Mouse (Mus musculus) bone marrow, adult 2 months (tissue): ENCODE measurements around the gene Cxcl15. TPM values are rescaled to one million over a fixed set of nuclear protein-coding genes. Genes with fewer than 3 reads are reported as not detected.
"Not testable (repeated sequence)": the region's sequence is repeated elsewhere in the genome, so short reads cannot be mapped to it uniquely, and the experiment has no call there.

Experiments used
- H3K27ac ChIP-seq: fragments of 200-500 bp; 2 replicates; pipeline ENCODE4 v1.5.1; 2012; ENCODE audit warnings: low read depth, mild to moderate bottlenecking, control low read depth, inconsistent platforms, low read length; ENCODE audit not compliant: control insufficient read depth, poor library complexity, insufficient read depth
- H3K4me1 ChIP-seq: fragments of 200-500 bp; 2 replicates; pipeline ENCODE4 v1.6.1; 2011; ENCODE audit warnings: low read length; ENCODE audit not compliant: control insufficient read depth, insufficient read depth
- H3K4me3 ChIP-seq: fragments of 200-500 bp; replicated peaks from 2 replicates; pipeline ENCODE3; 2011; ENCODE audit warnings: mild to moderate bottlenecking, low read depth, low read length, control low read depth; ENCODE audit not compliant: control insufficient read depth
- CTCF ChIP-seq: fragments of 200-500 bp; IDR thresholded peaks from 2 replicates; pipeline ENCODE4 v1.5.1; 2011; ENCODE audit warnings: low read length, control low read depth; ENCODE audit not compliant: control insufficient read depth, insufficient read depth
- POLR2A ChIP-seq: fragments of 200-500 bp; IDR thresholded peaks from 2 replicates; pipeline ENCODE4 v1.6.1; 2011; ENCODE audit warnings: low read depth, mild to moderate bottlenecking, control low read depth, low read length, borderline replicate concordance; ENCODE audit not compliant: control insufficient read depth
- WGBS: fragments of 180-500 bp; shearing (Covaris S2); methylation state at CpG from one replicate; pipeline ENCODE4 v1.1.7; 2018; 5-methylcytosine and 5-hydroxymethylcytosine counted together
- polyA plus RNA-seq: library from polyadenylated mRNA; stranded (reverse); fragments of >200 nt; gene quantifications from 2 replicates; pipeline ENCODE4 v1.2.4, GENCODE M21; 2011; ENCODE audit warnings: low replicate concordance; ENCODE audit not compliant: missing spikeins, insufficient read depth, insufficient read length

Cxcl15 gene
- polyA plus RNA-seq, 1 experiment: not detected

GRCm38 (mm10) chr5:90840902-90841869 lies 46.9 kb downstream of the Cxcl15 start:
- Histone ChIP-seq H3K4me1 (no peaks in the 10 kb centered on the region), H3K27ac (no peak overlapping the region), H3K4me3 (no peak overlapping the region)
- WGBS: 53% methylated on average over 7 of the region's 7 CpGs
- TF ChIP-seq POLR2A (no peak), CTCF (no peak)

DNA sequence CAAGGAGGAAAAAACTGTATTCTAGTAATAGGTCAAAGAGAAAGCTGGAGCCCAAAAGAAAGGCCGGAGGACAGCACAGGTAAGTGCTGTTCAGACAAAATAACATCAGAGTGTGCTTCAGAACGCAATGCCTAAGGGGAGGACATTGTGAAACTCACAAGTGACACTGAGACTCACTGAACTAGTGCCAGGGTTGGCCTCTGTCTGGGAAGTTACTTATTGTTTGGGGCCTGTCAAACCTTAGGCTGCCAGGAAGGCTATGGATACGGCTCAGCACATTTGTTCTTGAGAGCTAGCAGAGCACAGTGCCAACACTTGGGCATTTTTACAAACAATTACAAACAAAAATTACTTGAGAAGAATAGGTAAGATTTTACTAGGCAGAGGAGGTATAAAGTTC lies 49.6 kb downstream of the Cxcl15 start:
- H3K4me1 ChIP-seq: no peaks in the 10 kb centered on the region
- TF ChIP-seq CTCF: no peak
- no peak for TF ChIP-seq POLR2A
- H3K4me3 ChIP-seq: no peak overlapping the region
- no peak overlapping the region for H3K27ac ChIP-seq
- 83% methylated on average over 3 of the region's 3 CpGs for WGBS

DNA sequence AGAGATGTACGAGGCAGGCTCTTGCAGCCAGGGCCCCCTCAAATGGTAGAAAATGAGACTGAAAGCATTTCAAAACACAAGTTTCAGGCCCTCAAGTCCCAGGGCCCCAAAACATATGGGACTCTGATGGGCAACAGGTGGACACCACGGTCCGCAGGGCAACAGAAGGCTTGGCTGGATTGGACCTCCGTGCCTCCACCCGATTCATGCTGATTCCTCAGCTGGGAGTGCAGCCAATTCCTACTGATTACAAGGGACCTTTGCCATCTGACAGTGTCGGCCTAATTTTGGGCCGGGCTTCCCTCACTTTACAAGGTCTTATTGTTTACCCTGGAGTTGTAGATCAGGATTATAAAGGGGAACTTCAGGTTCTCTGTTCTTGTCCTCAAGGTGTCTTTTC lies 55.8 kb downstream of the Cxcl15 start:
- not testable (repeated sequence) for H3K27ac ChIP-seq, H3K4me3 ChIP-seq, H3K4me1 ChIP-seq
- WGBS: 89% methylated on average over 7 of the region's 7 CpGs

GRCm38 (mm10) chr5:90851391-90851790 lies 57.1 kb downstream of the Cxcl15 start:
- not testable (repeated sequence) for H3K4me3 ChIP-seq, H3K4me1 ChIP-seq, H3K27ac ChIP-seq
- WGBS: 91% methylated on average over 11 of the region's 11 CpGs

Other genes starting within 250 kb of the Cxcl15 start
- not detected in 2 replicates for gene 5830473C10Rik, start 233.4 kb upstream of the Cxcl15 start, polyA plus RNA-seq
- not detected in 2 replicates for gene Rassf6, start 153.9 kb upstream of the Cxcl15 start, polyA plus RNA-seq
- 2.7 and 5.4 TPM in 2 replicates for gene Cxcl5, start 35.2 kb upstream of the Cxcl15 start, polyA plus RNA-seq
- 311 and 487 TPM in 2 replicates for gene Ppbp, start 26.0 kb upstream of the Cxcl15 start, polyA plus RNA-seq
- gene Pf4, start 22.1 kb upstream of the Cxcl15 start, polyA plus RNA-seq: 274 and 431 TPM in 2 replicates
- gene Cxcl3, start 8.4 kb upstream of the Cxcl15 start, polyA plus RNA-seq: not detected in 2 replicates
- gene Cxcl1, start 96.7 kb downstream of the Cxcl15 start, polyA plus RNA-seq: 1.6 TPM in 1 of 2 replicates, not detected in the other
- not detected in 2 replicates for gene Cxcl2, start 109.3 kb downstream of the Cxcl15 start, polyA plus RNA-seq
- 3.4 and 4.1 TPM in 2 replicates for gene Mthfd2l, start 136.6 kb downstream of the Cxcl15 start, polyA plus RNA-seq
- gene Epgn, start 232.9 kb downstream of the Cxcl15 start, polyA plus RNA-seq: not detected in 2 replicates